Mouse (Mus musculus) forebrain, embryonic 13.5 days (tissue): ENCODE measurements around the gene Jade2. TPM values are rescaled to one million over a fixed set of nuclear protein-coding genes. Genes with fewer than 3 reads are reported as not detected.
A peak's percentile ranks its signal among the peaks of the same experiment; 100 is the strongest.
"Not testable (repeated sequence)": the region's sequence is repeated elsewhere in the genome, so short reads cannot be mapped to it uniquely, and the experiment has no call there.

ENCODE experiments used
- ATAC-seq: fragments of 200-750 bp; cut with Nextera tagmentation; 2 replicates; pipeline ENCODE4 v1.8.0; 2017
- H3K27ac ChIP-seq: fragments of 300-500 bp; sonication (generic); 2 replicates; pipeline ENCODE4 v1.5.1; 2015; ENCODE audit warnings: inconsistent platforms, mild to moderate bottlenecking, moderate library complexity
- H3K27me3 ChIP-seq: fragments of 300-500 bp; sonication (generic); 2 replicates; pipeline ENCODE4 v1.6.1; 2015; ENCODE audit warnings: mild to moderate bottlenecking, inconsistent platforms
- H3K36me3 ChIP-seq: fragments of 300-500 bp; sonication (generic); 2 replicates; pipeline ENCODE4 v1.6.1; 2015; ENCODE audit warnings: mild to moderate bottlenecking, inconsistent platforms; ENCODE audit not compliant: poor library complexity, severe bottlenecking
- H3K4me1 ChIP-seq: fragments of 300-500 bp; sonication (generic); 2 replicates; pipeline ENCODE4 v1.6.1; 2015; ENCODE audit warnings: inconsistent platforms
- H3K4me2 ChIP-seq: fragments of 300-500 bp; sonication (generic); 2 replicates; pipeline ENCODE4 v1.6.1; 2015; ENCODE audit warnings: inconsistent platforms, mild to moderate bottlenecking, moderate library complexity
- H3K4me3 ChIP-seq: fragments of 300-500 bp; sonication (generic); 2 replicates; pipeline ENCODE4 v1.5.1; 2015; ENCODE audit warnings: mild to moderate bottlenecking, inconsistent platforms
- H3K9ac ChIP-seq: fragments of 300-500 bp; sonication (generic); 2 replicates; pipeline ENCODE4 v1.6.1; 2015; ENCODE audit warnings: mild to moderate bottlenecking, inconsistent platforms
- H3K9me3 ChIP-seq: fragments of 300-500 bp; sonication (generic); replicated peaks from 2 replicates; pipeline ENCODE4 v1.6.1; 2016; ENCODE audit warnings: inconsistent platforms
- WGBS: fragments of 180-500 bp; shearing (Covaris S2); methylation state at CpG from one replicate; pipeline ENCODE4 v1.1.7; 2015; 5-methylcytosine and 5-hydroxymethylcytosine counted together
- polyA plus RNA-seq: library from polyadenylated mRNA; unstranded; fragments of >200 nt; fragmentation: Nextera tagmentation; extraction: Ambion mirVana; gene quantifications from 2 replicates; pipeline ENCODE4 v1.2.1, GENCODE M21; 2015

Gene Jade2
- polyA plus RNA-seq, 1 experiment from 2014 or later, result 0.27 TPM

DNA sequence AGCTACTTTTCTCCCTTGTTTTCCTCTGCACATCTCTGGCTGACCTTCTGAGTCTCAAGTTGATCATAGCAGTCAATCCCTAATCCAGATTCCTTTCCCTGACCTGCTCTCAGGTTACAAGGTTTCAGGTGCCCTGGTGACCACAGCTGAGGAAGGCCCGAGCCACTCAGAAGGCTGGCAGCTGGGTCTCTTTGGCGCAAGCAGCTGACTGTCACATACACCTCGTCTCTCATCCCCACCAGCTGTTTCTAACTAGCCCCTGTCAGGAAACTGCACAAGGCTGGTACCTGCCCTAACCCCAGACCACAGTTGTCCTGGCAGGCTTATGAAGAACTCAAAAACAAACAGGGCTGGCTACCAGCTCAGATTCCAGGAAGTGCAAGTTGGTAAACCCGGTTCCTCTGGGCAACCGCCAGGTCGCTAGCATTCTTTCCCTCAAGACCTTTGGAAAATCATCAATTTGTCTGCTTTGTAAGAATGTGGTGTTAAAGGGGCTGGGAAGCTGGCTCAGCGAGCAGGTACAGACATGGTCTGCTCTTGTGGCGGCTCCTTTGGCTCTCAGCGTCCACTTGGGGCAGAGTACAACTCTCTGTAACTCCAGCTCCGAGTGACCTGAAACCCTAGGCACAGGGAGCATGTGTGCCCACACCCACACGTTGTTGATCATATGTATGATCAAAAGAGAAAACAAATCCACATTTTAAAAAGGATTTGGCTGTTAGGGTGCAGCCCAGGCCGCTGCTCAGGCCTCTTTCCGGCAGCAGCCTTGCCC lies 50.2 kb downstream of the Jade2 start:
- H3K4me1 ChIP-seq, result peaks cover 5% of the 10 kb centered on the region; the same call in 1 of the 2 replicates
- no peak overlapping the region for H3K4me3 ChIP-seq
- H3K27me3 ChIP-seq, result peaks cover 4% of the 10 kb centered on the region; the same call in 1 of the 2 replicates
- no peaks in the 10 kb centered on the region for H3K9me3 ChIP-seq
- no peak overlapping the region for H3K4me2 ChIP-seq
- WGBS, result 66% methylated on average over 13 of the region's 13 CpGs
- H3K9ac ChIP-seq, result no peak overlapping the region
- ATAC-seq, result no peak
- H3K27ac ChIP-seq, result no peak overlapping the region
- no peaks in the 10 kb centered on the region for H3K36me3 ChIP-seq

GRCm38 (mm10) chr11:51805221-51805981 lies 52.1 kb downstream of the Jade2 start:
- H3K4me3 ChIP-seq, result peak overlapping the region; percentile 47
- peaks cover 5% of the 10 kb centered on the region; the same call in 1 of the 2 replicates for H3K4me1 ChIP-seq
- peaks cover 4% of the 10 kb centered on the region; the same call in 1 of the 2 replicates for H3K27me3 ChIP-seq
- no peaks in the 10 kb centered on the region for H3K36me3 ChIP-seq
- no peak overlapping the region for H3K27ac ChIP-seq
- H3K9ac ChIP-seq, result peak overlapping the region; percentile 51
- WGBS, result 19% methylated on average over 17 of the region's 17 CpGs
- peak; percentile 91 for ATAC-seq
- H3K9me3 ChIP-seq, result no peaks in the 10 kb centered on the region
- peak overlapping the region; percentile 74 for H3K4me2 ChIP-seq

- Histone ChIP-seq H3K9ac (no peak overlapping the region), H3K27me3 (no peaks in the 10 kb centered on the region), H3K4me1 (peaks cover 4% of the 10 kb centered on the region; the same call in 1 of the 2 replicates), H3K4me2 (no peak overlapping the region), H3K9me3 (no peaks in the 10 kb centered on the region), H3K4me3 (no peak overlapping the region), H3K27ac (no peak overlapping the region), H3K36me3 (no peaks in the 10 kb centered on the region)
- ATAC-seq, result no peak
- 38% methylated on average over 8 of the region's 8 CpGs for WGBS
Observed at GRCm38 (mm10) chr11:51800634-51801325, 56.7 kb downstream of the Jade2 start.

DNA sequence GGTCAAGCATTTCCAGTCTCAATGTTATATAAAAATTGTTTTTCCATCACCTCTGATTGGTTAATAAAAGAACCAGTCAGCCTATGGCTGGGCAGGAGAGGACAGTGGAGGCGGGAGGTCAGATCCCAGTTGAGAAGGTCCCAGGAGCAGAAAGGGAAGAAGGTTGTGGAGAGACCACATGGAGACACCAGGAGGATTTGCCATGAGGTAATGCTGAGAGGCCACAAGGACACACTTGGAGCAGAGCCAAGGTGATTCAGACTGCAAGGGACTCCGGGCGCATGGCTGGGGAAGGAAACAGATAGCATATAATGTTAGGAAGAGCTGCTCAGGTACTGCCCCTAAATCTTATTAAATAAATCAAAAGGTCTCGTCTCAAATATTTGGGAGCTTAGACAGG lies 61.2 kb downstream of the Jade2 start:
- no peaks in the 10 kb centered on the region for H3K4me1 ChIP-seq
- no peak overlapping the region for H3K27ac ChIP-seq
- ATAC-seq, result no peak
- H3K9ac ChIP-seq, result no peak overlapping the region
- H3K36me3 ChIP-seq, result peaks cover 10% of the 10 kb centered on the region
- 87% methylated on average over 4 of the region's 4 CpGs for WGBS
- no peak overlapping the region for H3K4me3 ChIP-seq
- no peak overlapping the region for H3K4me2 ChIP-seq
- H3K27me3 ChIP-seq, result no peaks in the 10 kb centered on the region
- no peaks in the 10 kb centered on the region for H3K9me3 ChIP-seq

DNA sequence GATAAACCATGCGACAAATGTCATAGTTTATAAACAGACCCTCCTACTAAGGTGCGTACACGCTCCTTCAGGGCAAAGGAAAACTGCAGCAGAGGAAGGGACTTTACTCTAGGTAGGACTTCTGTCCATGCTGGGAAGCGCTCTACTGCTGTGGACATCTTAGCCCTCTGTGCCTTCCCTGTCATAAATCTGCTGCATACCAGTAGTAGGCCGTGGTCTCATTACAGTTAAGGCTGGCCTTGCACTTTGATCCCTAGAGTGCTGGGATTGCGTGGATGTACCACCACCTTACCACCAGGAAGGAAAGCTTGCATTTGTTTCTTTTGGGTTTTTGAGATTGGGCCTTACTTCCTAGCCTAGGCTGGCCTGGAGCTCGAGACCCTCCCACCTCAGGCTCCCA lies 66.8 kb downstream of the Jade2 start:
- no peak for ATAC-seq
- H3K4me3 ChIP-seq, result no peak overlapping the region
- peaks cover 56% of the 10 kb centered on the region for H3K36me3 ChIP-seq
- no peaks in the 10 kb centered on the region for H3K9me3 ChIP-seq
- H3K4me2 ChIP-seq, result no peak overlapping the region
- H3K4me1 ChIP-seq, result no peaks in the 10 kb centered on the region
- H3K27ac ChIP-seq, result no peak overlapping the region
- WGBS, result 95% methylated on average over 7 of the region's 7 CpGs
- no peak overlapping the region for H3K9ac ChIP-seq
- no peaks in the 10 kb centered on the region for H3K27me3 ChIP-seq

DNA sequence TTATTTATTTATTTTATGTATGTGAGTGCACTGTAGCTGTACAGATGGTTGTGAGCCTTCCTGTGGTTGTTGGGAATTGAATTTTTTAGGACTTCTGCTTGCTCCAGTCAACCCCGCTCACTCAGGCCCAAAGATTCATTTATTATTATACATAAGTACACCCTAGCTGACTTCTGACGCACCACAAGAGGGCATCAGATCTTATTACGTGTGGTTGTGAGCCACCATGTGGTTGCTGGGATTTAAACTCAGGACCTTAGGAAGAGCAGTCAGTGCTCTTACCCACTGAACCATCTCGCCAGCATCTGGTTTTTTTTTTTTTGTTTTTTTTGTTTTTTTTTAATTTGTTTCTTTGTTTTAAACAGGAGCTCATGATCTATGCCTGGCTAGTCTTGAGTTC lies 67.7 kb downstream of the Jade2 start:
- 72% methylated on average over 4 of the region's 4 CpGs for WGBS
- peaks cover 59% of the 10 kb centered on the region for H3K36me3 ChIP-seq
- not testable (repeated sequence) for ATAC-seq, H3K9ac ChIP-seq, H3K9me3 ChIP-seq, H3K27me3 ChIP-seq, H3K4me1 ChIP-seq, H3K4me2 ChIP-seq, H3K4me3 ChIP-seq, H3K27ac ChIP-seq

DNA sequence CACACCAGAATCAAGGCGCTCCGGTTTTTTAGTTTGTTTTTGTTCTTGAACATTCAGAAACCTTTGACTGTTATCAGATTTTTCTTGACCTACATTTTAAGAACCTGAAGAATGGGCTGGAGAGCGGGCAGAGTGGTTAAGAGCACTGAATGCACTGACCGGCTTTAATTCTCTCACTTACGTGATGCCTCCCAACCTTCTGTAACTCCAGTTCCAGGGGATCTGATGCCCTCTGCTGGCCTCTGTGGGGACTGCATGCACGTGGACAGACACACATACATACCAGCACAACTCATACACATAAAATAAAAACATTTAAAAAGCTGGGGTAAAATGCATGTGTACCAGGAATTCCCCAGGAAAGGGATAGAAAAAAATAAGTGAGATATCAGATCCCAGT lies 71.5 kb downstream of the Jade2 start:
- Histone ChIP-seq H3K4me1 (no peaks in the 10 kb centered on the region), H3K4me2 (no peak overlapping the region), H3K36me3 (peaks cover 77% of the 10 kb centered on the region), H3K27ac (no peak overlapping the region), H3K9me3 (no peaks in the 10 kb centered on the region), H3K4me3 (no peak overlapping the region), H3K27me3 (no peaks in the 10 kb centered on the region), H3K9ac (no peak overlapping the region)
- ATAC-seq, result no peak
- WGBS, result 92% methylated on average over 6 of the region's 6 CpGs

GRCm38 (mm10) chr11:51782721-51783120 lies 74.7 kb downstream of the Jade2 start:
- Histone ChIP-seq H3K36me3 (peaks cover 66% of the 10 kb centered on the region), H3K4me3 (no peak overlapping the region), H3K9ac (no peak overlapping the region; the same call in 1 of the 2 replicates), H3K4me1 (no peaks in the 10 kb centered on the region), H3K4me2 (no peak overlapping the region), H3K27ac (no peak overlapping the region), H3K9me3 (no peaks in the 10 kb centered on the region), H3K27me3 (no peaks in the 10 kb centered on the region)
- no peak for ATAC-seq
- 94% methylated on average over 6 of the region's 6 CpGs for WGBS

- Histone ChIP-seq H3K27me3 (no peaks in the 10 kb centered on the region), H3K4me3 (no peak overlapping the region), H3K36me3 (peaks cover 50% of the 10 kb centered on the region), H3K9ac (no peak overlapping the region), H3K9me3 (no peaks in the 10 kb centered on the region), H3K27ac (no peak overlapping the region), H3K4me1 (no peaks in the 10 kb centered on the region), H3K4me2 (no peak overlapping the region)
- no peak for ATAC-seq
- 95% methylated on average over 9 of the region's 9 CpGs for WGBS
Observed at GRCm38 (mm10) chr11:51780773-51781267, 76.6 kb downstream of the Jade2 start.

GRCm38 (mm10) chr11:51777478-51777877 lies 80.0 kb downstream of the Jade2 start:
- WGBS, result 90% methylated on average over 5 of the region's 5 CpGs
- Histone ChIP-seq H3K9ac (no peak overlapping the region), H3K9me3 (no peaks in the 10 kb centered on the region), H3K4me2 (no peak overlapping the region), H3K4me3 (no peak overlapping the region), H3K27me3 (no peaks in the 10 kb centered on the region), H3K4me1 (no peaks in the 10 kb centered on the region), H3K36me3 (peaks cover 29% of the 10 kb centered on the region), H3K27ac (no peak overlapping the region)
- no peak for ATAC-seq

GRCm38 (mm10) chr11:51775507-51775906 lies 81.9 kb downstream of the Jade2 start:
- no peaks in the 10 kb centered on the region for H3K9me3 ChIP-seq
- no peaks in the 10 kb centered on the region for H3K27me3 ChIP-seq
- no peak overlapping the region for H3K4me3 ChIP-seq
- H3K4me2 ChIP-seq, result no peak overlapping the region
- no peak overlapping the region for H3K9ac ChIP-seq
- WGBS, result 91% methylated on average over 3 of the region's 3 CpGs
- H3K36me3 ChIP-seq, result peaks cover 10% of the 10 kb centered on the region
- H3K4me1 ChIP-seq, result no peaks in the 10 kb centered on the region
- no peak overlapping the region for H3K27ac ChIP-seq
- no peak for ATAC-seq

DNA sequence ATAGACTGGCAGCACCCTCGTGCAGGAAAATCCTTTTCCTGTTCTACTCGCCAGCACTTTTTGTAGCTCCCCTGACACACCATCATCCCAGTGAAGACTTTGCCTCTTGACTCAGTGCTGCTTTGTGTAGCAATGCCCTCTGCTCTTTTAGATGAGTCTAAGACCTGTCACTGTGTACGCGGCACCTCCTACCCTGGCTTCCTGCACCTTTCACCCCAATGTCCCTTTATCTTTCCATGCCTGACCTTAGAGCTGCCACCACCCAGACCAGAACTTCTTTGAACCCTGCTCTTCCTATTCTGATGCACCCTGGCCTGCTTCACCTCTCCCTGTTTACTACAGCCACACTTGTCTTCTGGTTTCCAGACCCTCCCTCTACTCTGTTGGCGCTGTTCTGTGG lies 89.2 kb downstream of the Jade2 start:
- 85% methylated on average over 5 of the region's 5 CpGs for WGBS
- H3K9me3 ChIP-seq, result no peaks in the 10 kb centered on the region
- no peak overlapping the region for H3K4me3 ChIP-seq
- no peak for ATAC-seq
- no peak overlapping the region for H3K27ac ChIP-seq
- H3K36me3 ChIP-seq, result no peaks in the 10 kb centered on the region; the same call in 1 of the 2 replicates
- no peaks in the 10 kb centered on the region for H3K27me3 ChIP-seq
- H3K4me1 ChIP-seq, result peaks cover 8% of the 10 kb centered on the region
- no peak overlapping the region for H3K4me2 ChIP-seq
- no peak overlapping the region for H3K9ac ChIP-seq
